Mouse (Mus musculus): ENCODE measurements around the gene Gadl1. TPM values are rescaled to one million over a fixed set of nuclear protein-coding genes. Genes with fewer than 3 reads are reported as not detected.

Gene Gadl1
- polyA plus RNA-seq, 1 experiment from 2014 or later: 0.56 TPM

- Histone ChIP-seq H3K27ac (no peak overlapping the region), H3K36me3 (0 out of 2 replicates have a peak, but pooled peaks cover 5% of the 10 kb centered on the region)
- no peak for ATAC-seq (ENCODE audit: insufficient number of reproducible peaks, insufficient read depth, low FRiP score, low TSS enrichment)
Observed at GRCm38 (mm10) chr9:116118332-116118872, 209.1 kb downstream of the Gadl1 start.

GRCm38 (mm10) chr9:116119990-116120389 is 210.7 kb downstream of the Gadl1 start:
- Histone ChIP-seq H3K4me2 (replicated peaks) (no peak overlapping the region), H3K27me3 (no peaks in the 10 kb centered on the region), H3K36me3 (peaks cover 12% of the 10 kb centered on the region), H3K4me3 (no peak overlapping the region), H3K27ac (no peak overlapping the region), H3K9me3 (no peaks in the 10 kb centered on the region), H3K9ac (no peak overlapping the region), H3K4me1 (peaks cover 35% of the 10 kb centered on the region)
- 82% methylated on average over 7 of the region's 7 CpGs for WGBS
- no peak for ATAC-seq (ENCODE audit: insufficient number of reproducible peaks, insufficient read depth, low FRiP score, low TSS enrichment)

More at GRCm38 (mm10) chr9:116118332-116118872, 209.1 kb downstream of the Gadl1 start:
- Histone ChIP-seq H3K4me2 (replicated peaks) (no peak overlapping the region), H3K9me3 (no peaks in the 10 kb centered on the region), H3K4me1 (peaks cover 28% of the 10 kb centered on the region), H3K9ac (no peak overlapping the region), H3K4me3 (no peak overlapping the region), H3K27me3 (no peaks in the 10 kb centered on the region)
- 70% methylated on average over 8 of the region's 8 CpGs for WGBS

- no peaks in the 10 kb centered on the region for H3K9me3 ChIP-seq
- H3K27ac ChIP-seq: peak overlapping the region; percentile 77; the same call in 1 of the 2 replicates
- H3K4me3 ChIP-seq: no peak overlapping the region
- H3K36me3 ChIP-seq: peaks cover 19% of the 10 kb centered on the region
- H3K27me3 ChIP-seq: no peaks in the 10 kb centered on the region
- H3K4me1 ChIP-seq: peaks cover 32% of the 10 kb centered on the region
- H3K9ac ChIP-seq: no peak overlapping the region
- no peak overlapping the region for H3K4me2 ChIP-seq (replicated peaks)
- no peak for ATAC-seq (ENCODE audit: insufficient number of reproducible peaks, insufficient read depth, low FRiP score, low TSS enrichment)
- 80% methylated on average over 7 of the region's 7 CpGs for WGBS
Observed at GRCm38 (mm10) chr9:116121472-116121871, 212.2 kb downstream of the Gadl1 start.

GRCm38 (mm10) chr9:116122544-116122943 is 213.3 kb downstream of the Gadl1 start:
- 0 out of 2 replicates have a peak, but pooled peaks have one; percentile 43 for ATAC-seq (ENCODE audit: insufficient number of reproducible peaks, insufficient read depth, low FRiP score, low TSS enrichment)
- H3K4me2 ChIP-seq (replicated peaks): no peak overlapping the region
- H3K9me3 ChIP-seq: no peaks in the 10 kb centered on the region
- peaks cover 34% of the 10 kb centered on the region for H3K4me1 ChIP-seq
- H3K4me3 ChIP-seq: no peak overlapping the region
- H3K36me3 ChIP-seq: peaks cover 26% of the 10 kb centered on the region
- H3K27me3 ChIP-seq: no peaks in the 10 kb centered on the region
- peak overlapping the region; percentile 77 for H3K27ac ChIP-seq
- 64% methylated on average over 6 of the region's 6 CpGs for WGBS
- H3K9ac ChIP-seq: no peak overlapping the region

GRCm38 (mm10) chr9:116122969-116123589 is 213.8 kb downstream of the Gadl1 start:
- Histone ChIP-seq H3K4me1 (peaks cover 34% of the 10 kb centered on the region), H3K36me3 (peaks cover 27% of the 10 kb centered on the region), H3K9ac (no peak overlapping the region), H3K27me3 (no peaks in the 10 kb centered on the region), H3K9me3 (no peaks in the 10 kb centered on the region), H3K4me3 (no peak overlapping the region), H3K4me2 (replicated peaks) (no peak overlapping the region), H3K27ac (peak overlapping the region; percentile 77)
- peak; percentile 65; the same call in 1 of the 2 replicates for ATAC-seq (ENCODE audit: insufficient number of reproducible peaks, insufficient read depth, low FRiP score, low TSS enrichment)
- 38% methylated on average over 9 of the region's 9 CpGs for WGBS
